Mouse (Mus musculus): ENCODE measurements around the gene Cnbd2.

Gene Cnbd2

DNA sequence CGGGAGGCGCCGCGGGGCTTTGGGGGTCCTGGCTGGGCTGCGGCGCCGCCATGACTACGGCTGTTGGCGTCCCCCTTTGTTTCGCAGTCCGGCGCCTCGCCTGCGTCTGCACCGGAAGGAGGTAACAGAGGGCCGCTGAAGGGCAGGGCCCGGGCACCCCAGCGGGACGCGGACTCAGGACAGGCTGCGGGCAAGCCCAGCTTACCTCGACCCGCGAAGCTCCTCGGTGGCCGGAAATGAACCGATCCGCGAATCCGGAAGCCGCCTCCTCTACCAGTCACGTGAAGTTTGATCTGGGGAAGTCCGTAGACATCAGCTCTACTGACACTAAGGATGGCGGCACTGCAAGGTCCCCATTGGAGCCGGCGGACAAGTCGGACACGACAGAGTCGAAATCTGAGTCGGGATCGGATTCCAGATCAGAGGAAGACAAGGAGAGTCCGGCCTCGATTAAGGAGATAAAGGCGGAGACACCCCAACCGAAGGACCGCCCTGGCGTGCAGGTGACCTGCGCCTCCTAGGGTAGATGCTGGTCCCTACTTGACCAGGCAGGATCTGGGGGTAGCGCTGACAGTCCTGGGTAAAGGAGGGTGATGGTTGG, at the start of gene Cnbd2, which contains the start of gene Scand1:
Gene Cnbd2 (plus strand): TSS at position 3 of the 601 bp plus-strand sequence.
Gene Scand1 (minus strand): TSS at position 408 of the 601 bp plus-strand sequence.
- DNase-seq (ENCODE audit: low spot score) = peak; percentile 85

DNA sequence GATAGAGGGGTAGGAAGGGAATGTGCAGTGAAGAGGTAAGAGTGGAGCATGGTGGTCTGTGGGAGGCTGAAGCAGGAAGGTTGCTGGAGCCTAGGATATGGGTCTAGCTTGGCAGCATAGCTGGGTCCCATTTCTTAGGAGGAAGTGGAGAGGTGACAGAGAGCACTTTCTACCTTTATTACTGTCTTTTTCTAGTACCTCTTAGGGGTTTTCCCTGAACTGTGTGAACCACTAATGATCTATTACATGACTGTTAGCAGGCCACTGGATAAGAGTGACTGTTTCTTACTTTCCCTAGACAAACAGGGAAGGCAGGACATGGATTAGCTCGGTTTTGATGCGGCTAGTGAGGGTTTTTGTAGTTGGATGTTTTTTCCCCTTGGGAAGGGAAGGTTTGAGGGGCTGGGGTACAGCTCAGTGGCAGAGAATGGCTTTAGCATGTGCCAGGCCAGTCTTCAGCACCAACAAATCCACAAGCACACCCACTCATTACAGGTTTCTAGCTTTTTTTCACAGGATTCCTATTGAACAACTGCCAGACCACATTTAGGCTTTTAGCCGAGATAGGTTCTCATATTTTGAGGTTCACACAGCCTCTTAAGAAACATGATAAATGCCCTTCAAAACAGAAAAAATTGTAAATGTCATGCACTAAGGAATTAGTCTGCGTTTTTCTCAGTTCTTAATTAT, 48.8 kb upstream of the Cnbd2 start:
- DNase-seq (ENCODE audit: low spot score) = no peak

- DNase-seq (ENCODE audit: low spot score) = no peak
Observed at GRCm38 (mm10) chr2:156267636-156268035, 44.5 kb upstream of the Cnbd2 start.

DNA sequence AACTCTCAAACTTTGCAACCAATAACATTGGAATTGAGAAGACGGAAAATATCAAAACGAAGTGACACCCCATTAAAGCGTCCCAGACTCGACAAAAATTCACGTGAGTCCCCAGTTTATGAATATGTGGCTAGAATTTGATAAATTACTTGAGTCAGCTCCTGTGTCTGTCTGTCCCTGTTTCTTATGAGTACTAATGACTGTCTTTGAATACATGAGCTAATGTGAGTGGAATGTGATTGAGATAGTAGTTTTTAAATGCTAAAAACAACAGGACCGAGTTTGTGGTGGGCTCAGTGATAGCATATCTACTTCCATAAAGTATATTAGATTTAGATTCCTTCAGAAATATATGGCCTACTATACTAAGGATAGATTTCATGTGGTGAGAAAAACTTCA, 39.5 kb upstream of the Cnbd2 start:
- no peak for DNase-seq (ENCODE audit: low spot score)

DNA sequence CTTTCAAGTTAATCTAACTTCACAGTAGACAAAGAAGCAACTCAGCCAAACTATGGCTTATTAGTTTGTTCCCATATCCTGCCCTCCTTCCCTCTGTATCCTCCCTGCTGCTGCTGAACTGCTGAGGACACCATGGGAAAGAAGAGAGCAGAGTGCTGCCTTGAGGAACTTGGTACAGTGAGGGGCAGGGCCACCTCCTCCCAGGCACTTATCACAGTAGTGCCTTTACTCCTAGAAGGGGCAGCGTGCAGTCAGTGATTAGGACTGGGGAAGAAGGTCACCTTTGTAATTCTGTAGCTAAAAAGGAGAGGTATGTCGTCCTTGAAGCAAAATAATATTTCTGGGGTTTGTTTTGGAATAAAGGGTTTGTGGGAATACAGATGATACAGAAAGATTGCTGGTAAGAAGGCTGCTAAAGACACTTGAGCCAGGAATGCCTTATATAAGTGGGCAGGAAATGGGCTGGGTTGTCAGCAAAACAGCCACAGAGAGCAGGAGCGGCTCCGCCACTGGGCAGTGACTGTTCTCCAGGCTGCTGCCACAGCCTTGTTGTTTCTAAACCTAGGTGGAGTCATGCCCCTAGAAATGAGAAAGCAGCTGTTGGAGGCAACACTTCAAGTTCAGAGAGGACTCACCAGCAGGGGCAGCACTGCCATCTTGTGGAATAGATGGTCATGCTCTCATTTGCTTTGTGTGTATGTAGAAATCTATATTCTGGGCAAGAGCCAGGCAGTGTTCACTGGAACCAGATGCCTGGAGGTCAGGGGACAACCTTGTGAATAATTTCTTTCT, 33.7 kb upstream of the Cnbd2 start:
- DNase-seq (ENCODE audit: low spot score) = peak; percentile 65

DNA sequence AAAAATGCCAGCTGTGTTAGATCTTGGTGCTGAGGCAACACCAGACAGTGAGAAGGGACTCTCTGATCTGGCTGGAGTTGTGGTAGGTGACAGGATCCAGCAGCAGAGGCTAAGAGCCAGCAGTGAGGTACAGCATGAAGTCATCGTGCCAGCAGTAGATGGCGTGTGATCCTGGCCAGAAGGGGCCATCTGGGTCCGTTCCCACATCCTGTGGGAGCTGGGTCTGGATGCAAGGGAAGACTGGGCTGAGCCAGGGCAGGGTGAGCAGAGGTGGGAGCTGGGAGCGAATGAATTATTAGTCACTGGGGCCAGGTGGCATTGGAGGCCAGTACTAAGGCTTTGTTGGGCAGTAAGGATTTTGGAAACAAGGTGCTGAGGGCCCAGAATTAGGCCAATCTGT, 30.9 kb upstream of the Cnbd2 start:
- no peak for DNase-seq (ENCODE audit: low spot score)

- no peak for DNase-seq (ENCODE audit: low spot score)
Observed at GRCm38 (mm10) chr2:156285161-156285560, 26.9 kb upstream of the Cnbd2 start.

- no peak for DNase-seq (ENCODE audit: low spot score)
Observed at GRCm38 (mm10) chr2:156286733-156287132, 25.4 kb upstream of the Cnbd2 start.

DNA sequence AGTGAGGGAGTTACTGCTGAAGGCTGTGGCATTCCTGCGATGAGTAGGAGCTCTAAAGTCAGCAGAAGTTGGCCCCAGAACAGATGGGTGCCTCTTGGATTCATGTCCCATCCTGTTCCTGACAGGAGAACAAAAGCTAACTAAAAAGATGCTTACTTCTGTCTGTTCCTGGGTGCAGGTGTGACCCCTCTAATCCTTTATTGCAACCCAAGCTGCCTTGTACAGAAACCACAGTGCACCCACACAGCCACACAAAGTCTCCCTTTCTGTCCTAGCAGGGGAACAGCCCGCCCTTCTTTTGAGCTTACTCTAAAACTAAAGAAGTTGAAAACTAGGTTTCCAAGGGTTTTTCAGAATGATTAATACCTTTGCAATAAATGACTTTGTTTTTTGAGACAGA, 23.9 kb upstream of the Cnbd2 start:
- DNase-seq (ENCODE audit: low spot score) = no peak

- no peak for DNase-seq (ENCODE audit: low spot score)
Observed at GRCm38 (mm10) chr2:156289552-156290160, 22.4 kb upstream of the Cnbd2 start.

- no peak for DNase-seq (ENCODE audit: low spot score)
Observed at GRCm38 (mm10) chr2:156291998-156292397, 20.1 kb upstream of the Cnbd2 start.

DNA sequence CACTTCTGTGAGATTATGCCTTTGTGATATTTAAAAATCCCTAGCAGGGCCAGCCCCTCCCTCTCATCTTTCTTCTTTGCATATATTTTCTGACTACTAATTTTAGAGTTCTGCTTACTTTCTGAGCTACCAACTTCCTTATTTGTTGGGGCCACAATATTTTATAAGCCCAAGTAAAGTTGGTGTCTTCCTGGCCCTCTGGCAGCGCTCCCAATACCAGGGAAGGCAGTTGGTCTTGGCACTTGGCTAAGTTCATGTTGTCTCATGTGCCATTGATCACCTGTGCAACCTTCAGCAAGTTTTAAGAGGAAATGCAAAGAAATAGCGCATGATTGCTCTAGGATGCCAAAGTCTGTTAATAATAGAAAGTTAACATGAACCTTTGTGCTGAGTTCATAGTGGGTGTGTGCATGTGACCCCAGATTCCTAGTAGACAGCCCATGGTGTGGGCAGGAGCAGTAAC, 16.5 kb upstream of the Cnbd2 start:
- no peak for DNase-seq (ENCODE audit: low spot score)

DNA sequence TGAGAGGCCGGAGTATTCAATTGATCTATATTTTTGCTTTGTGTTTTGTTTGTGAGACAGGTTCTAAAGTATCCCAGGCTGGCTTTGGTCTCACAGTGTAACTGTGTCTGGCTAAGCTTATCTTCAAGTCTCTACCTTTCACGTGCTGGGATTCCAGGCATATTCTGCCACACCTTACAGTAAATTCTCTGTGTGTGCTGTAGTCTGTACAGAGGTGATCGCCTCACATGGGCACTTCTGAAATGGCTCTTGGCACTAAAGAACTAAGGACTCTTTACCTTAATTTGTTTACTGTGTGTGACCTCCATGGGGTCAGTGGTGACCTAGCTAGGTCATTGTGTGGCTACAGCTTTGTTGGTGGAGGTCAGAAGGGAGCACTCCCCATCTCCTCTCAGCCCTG, 15.9 kb upstream of the Cnbd2 start:
- DNase-seq (ENCODE audit: low spot score) = no peak

GRCm38 (mm10) chr2:156297653-156298052, 14.4 kb upstream of the Cnbd2 start:
- no peak for DNase-seq (ENCODE audit: low spot score)

GRCm38 (mm10) chr2:156298458-156298857, 13.6 kb upstream of the Cnbd2 start:
- DNase-seq (ENCODE audit: low spot score) = no peak

DNA sequence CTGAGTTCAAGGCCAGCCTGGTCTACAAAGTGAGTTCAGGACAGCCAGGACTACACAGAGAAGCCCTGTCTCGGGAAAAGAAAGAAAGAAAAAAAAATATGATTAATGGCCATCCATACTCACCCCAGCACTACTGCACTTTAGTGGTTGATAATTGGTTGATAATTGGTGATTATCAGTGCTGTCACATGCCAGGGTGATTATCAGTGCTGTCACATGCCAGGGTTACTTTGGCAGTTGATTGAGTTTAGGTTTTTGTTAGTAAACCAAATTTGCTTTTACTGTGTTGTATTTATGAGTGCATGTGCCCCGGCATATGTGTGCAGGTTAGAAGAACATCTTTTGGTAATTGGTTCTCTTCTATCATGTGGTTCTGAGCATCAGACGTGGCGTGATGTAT, 10.0 kb upstream of the Cnbd2 start:
- no peak for DNase-seq (ENCODE audit: low spot score)

GRCm38 (mm10) chr2:156304351-156304750, 7.7 kb upstream of the Cnbd2 start:
- no peak for DNase-seq (ENCODE audit: low spot score)

DNA sequence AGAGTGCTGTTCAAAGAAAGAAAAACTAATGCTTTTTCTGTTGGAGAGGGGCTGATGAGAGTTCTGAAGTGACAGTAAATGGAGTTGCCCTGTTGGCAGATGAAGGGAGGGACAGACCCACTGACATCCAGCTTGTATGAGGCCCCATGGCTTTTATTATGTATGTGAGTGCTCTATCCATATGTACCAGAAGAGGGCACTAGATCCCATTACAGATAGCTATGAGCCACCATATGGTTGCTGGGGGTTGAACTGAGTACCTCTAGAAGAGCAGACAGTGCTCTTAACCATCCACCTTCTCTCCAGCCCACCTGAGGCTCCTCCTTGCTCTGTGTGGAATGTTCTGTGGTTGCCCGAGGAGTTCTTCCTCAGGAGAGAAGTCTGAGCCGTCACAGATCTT, 6.3 kb upstream of the Cnbd2 start:
- DNase-seq (ENCODE audit: low spot score) = no peak

DNA sequence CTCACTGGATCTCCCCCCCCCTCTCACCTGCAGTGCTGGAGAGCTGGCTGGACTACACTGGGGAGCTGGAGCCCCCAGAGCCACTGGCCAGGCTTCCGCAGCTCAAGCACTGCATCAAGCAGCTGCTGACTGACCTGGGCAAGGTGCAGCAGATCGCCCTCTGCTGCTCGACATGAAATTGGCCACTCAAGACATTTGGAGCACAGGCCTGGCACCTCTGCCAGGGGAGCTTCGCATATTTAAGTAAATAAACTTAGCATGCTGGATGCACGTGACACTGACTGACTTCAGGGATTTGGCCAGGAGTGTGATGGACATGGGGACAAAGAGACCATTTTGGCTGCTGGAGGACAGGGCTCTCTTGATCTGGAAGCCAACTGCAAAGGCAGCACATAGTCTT, 4.8 kb upstream of the Cnbd2 start:
- DNase-seq (ENCODE audit: low spot score) = no peak

- DNase-seq (ENCODE audit: low spot score) = no peak
Observed at GRCm38 (mm10) chr2:156309948-156310347, 2.2 kb upstream of the Cnbd2 start.

GRCm38 (mm10) chr2:156310455-156310854, 1.6 kb upstream of the Cnbd2 start:
- no peak for DNase-seq (ENCODE audit: low spot score)

- DNase-seq (ENCODE audit: low spot score) = no peak
Observed at GRCm38 (mm10) chr2:156310945-156311344, 1.2 kb upstream of the Cnbd2 start.

DNA sequence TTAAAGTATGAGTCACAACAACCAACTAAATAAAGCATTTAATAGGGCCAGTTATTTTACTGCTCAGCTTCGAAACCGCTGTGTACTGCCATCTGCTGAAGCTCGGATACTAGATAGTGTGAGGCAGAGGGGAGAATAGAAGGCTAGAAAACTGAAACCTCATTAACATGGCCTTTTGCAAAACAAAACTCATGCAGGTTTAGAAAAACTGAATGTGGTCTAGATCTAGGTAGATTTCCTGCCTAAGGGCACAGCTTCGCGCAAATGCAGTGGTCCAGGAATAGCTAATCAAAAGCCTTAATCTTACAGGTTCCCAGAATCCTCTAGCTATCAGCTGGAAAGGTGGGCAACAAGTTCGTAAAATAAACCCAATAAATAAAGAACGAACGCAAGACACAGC, 658 bp upstream of the Cnbd2 start:
- no peak for DNase-seq (ENCODE audit: low spot score)
